Mouse (Mus musculus) testis, adult 2 months (tissue): ENCODE measurements around the gene Cstb. TPM values are rescaled to one million over a fixed set of nuclear protein-coding genes. Genes with fewer than 3 reads are reported as not detected.

Experiments used
- H3K27ac ChIP-seq: fragments of 200-500 bp; 2 replicates; pipeline ENCODE4 v1.5.1; 2012; ENCODE audit warnings: low read depth, low read length; ENCODE audit not compliant: control insufficient read depth, insufficient read depth
- H3K27me3 ChIP-seq: fragments of 200-500 bp; 2 replicates; pipeline ENCODE4 v1.6.1; 2012; ENCODE audit warnings: mild to moderate bottlenecking, low read length, moderate library complexity; ENCODE audit not compliant: control insufficient read depth, insufficient read depth
- H3K36me3 ChIP-seq: fragments of 200-500 bp; 2 replicates; pipeline ENCODE4 v1.6.1; 2012; ENCODE audit warnings: mild to moderate bottlenecking, low read length; ENCODE audit not compliant: control insufficient read depth, insufficient read depth
- H3K4me1 ChIP-seq: fragments of 200-500 bp; 2 replicates; pipeline ENCODE4 v1.6.1; 2012; ENCODE audit warnings: low read length; ENCODE audit not compliant: control insufficient read depth, insufficient read depth
- H3K4me3 ChIP-seq: fragments of 200-500 bp; 2 replicates; pipeline ENCODE4 v1.5.1; 2012; ENCODE audit warnings: low read depth, mild to moderate bottlenecking, low read length, moderate library complexity, mixed read lengths; ENCODE audit not compliant: control insufficient read depth
- CTCF ChIP-seq: fragments of 200-500 bp; IDR thresholded peaks from 2 replicates; pipeline ENCODE4 v1.5.1; 2012; ENCODE audit warnings: low read depth, mild to moderate bottlenecking, inconsistent platforms, low read length, moderate library complexity; ENCODE audit not compliant: control insufficient read depth, insufficient read depth, insufficient replicate concordance
- POLR2A ChIP-seq: fragments of 200-500 bp; IDR thresholded peaks from 2 replicates; pipeline ENCODE4 v1.6.1; 2012; ENCODE audit warnings: low read depth, mild to moderate bottlenecking, inconsistent platforms, low read length, moderate library complexity; ENCODE audit not compliant: control insufficient read depth
- polyA plus RNA-seq: library from polyadenylated mRNA; depleted of rRNA; stranded (reverse); fragments of >200 nt; gene quantifications from 2 replicates; pipeline ENCODE4 v1.2.3, GENCODE M21; 2012

Gene Cstb
- polyA plus RNA-seq, 1 experiment: 20.3 TPM

GRCm38 (mm10) chr10:78395377-78395776 is 30.1 kb upstream of the Cstb start:
- Histone ChIP-seq H3K4me1 (peaks cover 17% of the 10 kb centered on the region), H3K27ac (no peak overlapping the region), H3K4me3 (no peak overlapping the region), H3K27me3 (no peaks in the 10 kb centered on the region), H3K36me3 (no peaks in the 10 kb centered on the region)
- TF ChIP-seq CTCF (no peak), POLR2A (no peak)

GRCm38 (mm10) chr10:78395819-78396624 is 29.4 kb upstream of the Cstb start:
- H3K27me3 ChIP-seq: no peaks in the 10 kb centered on the region
- TF ChIP-seq POLR2A: no peak
- peak; percentile 95 for TF ChIP-seq CTCF
- H3K4me3 ChIP-seq: no peak overlapping the region
- H3K36me3 ChIP-seq: no peaks in the 10 kb centered on the region
- peaks cover 17% of the 10 kb centered on the region for H3K4me1 ChIP-seq
- H3K27ac ChIP-seq: no peak overlapping the region

GRCm38 (mm10) chr10:78396625-78396885 is 28.9 kb upstream of the Cstb start:
- Histone ChIP-seq H3K27me3 (no peaks in the 10 kb centered on the region), H3K4me1 (peaks cover 17% of the 10 kb centered on the region), H3K36me3 (no peaks in the 10 kb centered on the region), H3K27ac (no peak overlapping the region), H3K4me3 (no peak overlapping the region)
- no peak for TF ChIP-seq POLR2A
- no peak; the same call in 1 of the 2 replicates for TF ChIP-seq CTCF

- TF ChIP-seq POLR2A (no peak), CTCF (no peak)
These were observed 26.3 kb upstream of the Cstb start for GRCm38 (mm10) chr10:78399090-78399657.

GRCm38 (mm10) chr10:78401127-78401526 is 24.3 kb upstream of the Cstb start:
- H3K4me3 ChIP-seq: no peak overlapping the region
- no peaks in the 10 kb centered on the region; the same call in 1 of the 2 replicates for H3K36me3 ChIP-seq
- H3K4me1 ChIP-seq: peaks cover 5% of the 10 kb centered on the region
- H3K27ac ChIP-seq: no peak overlapping the region
- no peaks in the 10 kb centered on the region for H3K27me3 ChIP-seq
- no peak for TF ChIP-seq CTCF
- TF ChIP-seq POLR2A: no peak

More at GRCm38 (mm10) chr10:78399090-78399657, 26.3 kb upstream of the Cstb start:
- Histone ChIP-seq H3K27ac (no peak overlapping the region), H3K4me3 (no peak overlapping the region), H3K27me3 (no peaks in the 10 kb centered on the region), H3K4me1 (peaks cover 10% of the 10 kb centered on the region), H3K36me3 (no peaks in the 10 kb centered on the region; the same call in 1 of the 2 replicates)

DNA sequence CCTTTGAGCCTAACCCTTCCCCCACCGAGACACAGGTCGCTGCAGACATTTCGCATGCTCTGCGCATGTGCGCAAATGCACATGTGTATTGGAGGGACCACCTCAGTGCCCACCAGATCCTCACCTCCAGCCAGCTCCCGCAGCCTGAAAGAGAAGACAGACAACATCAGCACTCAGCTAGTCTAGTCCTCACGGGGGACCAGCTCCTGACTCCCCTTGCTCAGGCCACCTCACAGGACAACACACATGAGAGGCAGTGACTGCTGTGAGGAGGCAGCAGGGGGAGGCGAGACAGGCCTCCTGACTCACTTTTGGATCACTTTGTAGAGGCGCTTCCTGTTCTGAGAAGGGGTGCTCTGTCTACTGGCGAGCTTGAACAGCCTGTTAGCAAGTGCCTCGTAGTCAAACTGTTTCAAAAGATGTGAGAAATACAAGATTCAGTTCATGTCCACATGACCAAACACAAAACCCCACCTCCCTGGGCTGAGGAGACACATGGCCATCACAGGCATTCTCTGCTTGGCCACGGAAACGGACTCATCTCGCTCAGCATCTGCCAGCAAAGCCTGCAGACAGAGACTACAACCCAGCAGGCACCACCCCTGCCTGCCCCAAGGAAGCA is 23.1 kb upstream of the Cstb start:
- Histone ChIP-seq H3K27me3 (no peaks in the 10 kb centered on the region), H3K36me3 (no peaks in the 10 kb centered on the region; the same call in 1 of the 2 replicates), H3K4me3 (no peak overlapping the region), H3K4me1 (no peaks in the 10 kb centered on the region), H3K27ac (no peak overlapping the region)
- TF ChIP-seq CTCF (no peak), POLR2A (0 out of 2 replicates have a peak, but pooled peaks have one; percentile 38)

DNA sequence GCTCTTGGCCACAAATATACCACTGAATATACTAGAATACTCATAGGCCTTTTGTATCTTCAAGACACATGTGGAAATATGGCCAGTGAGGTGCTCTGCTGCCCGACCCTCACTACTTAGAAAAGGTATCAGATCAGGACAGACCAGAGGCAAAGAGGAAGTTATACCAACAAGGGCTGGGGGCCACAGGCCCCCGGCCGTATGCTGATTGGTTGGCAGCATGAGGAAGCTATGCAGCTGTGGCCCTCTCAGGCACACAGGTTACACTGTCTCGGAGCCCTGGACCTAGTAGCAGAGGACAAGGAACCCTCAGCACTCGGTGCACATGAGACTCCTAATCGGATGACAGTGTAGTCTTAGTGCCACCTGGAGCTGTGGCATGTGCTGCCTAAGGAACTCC is 19.3 kb upstream of the Cstb start:
- no peak for TF ChIP-seq CTCF
- TF ChIP-seq POLR2A: no peak
- H3K36me3 ChIP-seq: no peaks in the 10 kb centered on the region; the same call in none of the 2 replicates
- no peaks in the 10 kb centered on the region for H3K27me3 ChIP-seq
- H3K27ac ChIP-seq: no peak overlapping the region
- H3K4me3 ChIP-seq: no peak overlapping the region
- H3K4me1 ChIP-seq: peaks cover 8% of the 10 kb centered on the region
